Mouse (Mus musculus): ENCODE measurements at regions not wholly inside any gene's neighbourhood (a gene's known extent, or its start where the extent isn't known, plus 50 kb on each side); places are given as distances from the start of the nearest gene placed in this dataset.

DNA sequence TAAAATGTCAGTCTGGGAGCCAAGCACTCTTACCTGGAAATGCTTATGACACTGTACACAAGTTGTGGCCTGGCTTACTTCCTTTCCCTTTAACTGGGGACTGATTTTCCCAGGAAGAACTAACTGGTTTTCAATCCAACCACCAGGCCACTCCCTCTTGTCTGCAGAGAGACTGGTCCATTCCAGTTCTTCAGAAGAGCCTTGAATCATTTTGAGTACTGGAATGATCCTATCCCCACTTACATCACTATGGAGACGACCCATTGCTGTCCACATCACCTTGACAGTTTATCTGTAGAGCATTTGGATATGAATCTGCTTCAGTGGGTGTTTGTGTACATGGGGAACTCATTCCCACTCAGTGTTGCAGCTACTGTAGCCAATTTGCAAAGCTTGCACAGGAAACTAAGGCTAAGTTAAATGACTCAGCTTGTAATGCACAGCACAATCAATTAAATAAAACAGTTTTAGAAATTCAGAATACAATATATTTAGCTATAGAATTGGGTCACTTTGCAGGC lies 121.7 kb upstream of the Prep start:
- DNase-seq (ENCODE audit: low spot score): no peak

DNA sequence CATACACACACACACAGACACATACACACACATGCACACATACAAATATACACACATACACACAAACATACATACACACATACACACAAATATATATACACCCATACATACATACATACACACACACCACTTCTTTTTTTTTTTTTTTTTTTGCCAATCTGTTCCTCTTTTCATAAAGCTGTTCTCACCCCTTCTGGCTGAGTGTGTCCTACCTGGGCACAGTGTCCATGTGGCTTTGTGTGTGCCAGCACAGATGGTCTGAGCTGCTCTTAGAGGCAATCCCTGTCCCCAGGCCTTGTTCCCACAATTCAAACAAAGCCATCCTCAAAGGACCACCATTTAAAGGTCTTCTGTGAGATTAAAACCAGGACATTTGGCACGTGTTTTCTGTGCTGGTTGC lies 127.6 kb upstream of the Prep start:
- no peak for DNase-seq (ENCODE audit: low spot score)

DNA sequence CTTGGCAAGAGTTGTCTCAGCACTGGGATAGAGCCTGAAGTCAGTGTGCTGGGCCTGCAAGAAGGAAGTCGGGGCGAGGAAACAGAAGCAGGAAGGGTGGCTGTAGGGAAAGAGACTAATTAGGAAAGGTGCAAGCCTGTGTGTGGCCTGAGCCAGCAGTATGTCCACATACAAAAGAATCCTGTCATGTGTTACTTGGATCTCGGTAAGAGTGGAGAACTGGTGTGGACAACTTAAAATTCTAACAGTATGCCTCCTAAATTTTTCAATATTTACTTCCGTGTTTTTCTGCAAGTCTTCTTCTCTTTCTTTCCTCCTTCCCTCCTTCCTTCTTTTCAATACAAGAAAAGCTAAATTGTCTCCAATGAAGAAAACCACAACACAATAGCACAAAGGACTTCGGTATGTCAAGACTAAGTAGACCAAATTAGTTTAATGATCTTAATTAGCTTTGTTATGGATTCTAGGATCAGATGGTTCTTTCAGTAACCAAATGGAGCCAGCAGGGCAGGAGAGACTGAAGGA lies 130.0 kb upstream of the Prep start:
- DNase-seq (ENCODE audit: low spot score): no peak

DNA sequence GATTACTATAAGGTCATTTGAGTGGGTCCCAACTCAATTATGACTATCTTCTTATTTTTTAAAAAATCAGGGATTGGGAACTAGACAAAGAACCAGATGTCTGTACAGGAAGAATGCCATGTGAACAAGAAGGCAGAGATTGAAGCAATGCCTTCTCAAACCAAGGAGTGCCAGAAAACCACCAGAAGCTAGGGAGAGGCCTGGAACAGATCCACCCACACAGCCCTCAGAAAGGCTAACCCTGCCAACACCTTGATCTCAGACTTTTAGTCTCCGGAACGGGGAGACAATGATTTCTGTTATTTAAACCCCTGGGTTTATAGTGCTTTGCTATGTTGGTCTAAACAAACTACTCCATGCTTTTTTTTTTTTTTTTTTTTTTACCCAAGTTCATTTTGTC lies 136.2 kb upstream of the Prep start:
- no peak for DNase-seq (ENCODE audit: low spot score)

DNA sequence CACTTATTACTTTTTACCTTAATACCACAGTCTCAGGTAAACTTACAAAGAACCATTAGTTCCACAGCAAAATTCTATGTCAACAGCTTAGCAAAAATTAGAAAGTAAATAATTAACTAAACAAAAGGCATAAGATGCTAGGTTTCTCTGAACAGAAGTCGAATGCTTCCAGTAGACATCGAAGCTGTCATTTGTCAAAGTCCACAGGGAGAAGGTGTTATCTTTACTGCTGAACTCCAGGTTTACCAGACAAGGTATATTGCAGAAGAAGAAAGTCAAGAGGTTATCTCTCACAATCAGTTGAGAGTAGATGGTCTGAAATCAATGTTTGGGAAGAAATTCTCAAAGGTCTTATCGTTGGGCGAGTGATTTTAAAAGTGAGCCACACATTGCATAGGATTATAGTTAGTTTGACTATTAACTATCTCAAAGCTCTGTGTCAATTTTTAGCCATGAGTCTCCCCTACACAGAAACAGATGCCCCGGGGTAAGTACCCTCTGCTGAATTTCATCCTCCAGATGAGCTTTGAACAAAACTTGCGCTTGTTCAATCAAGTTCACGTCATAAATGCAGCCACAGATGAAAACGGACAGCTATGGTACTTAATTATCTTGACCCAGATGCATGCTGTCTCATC lies 153.1 kb upstream of the Prep start:
- no peak for DNase-seq (ENCODE audit: low spot score)

DNA sequence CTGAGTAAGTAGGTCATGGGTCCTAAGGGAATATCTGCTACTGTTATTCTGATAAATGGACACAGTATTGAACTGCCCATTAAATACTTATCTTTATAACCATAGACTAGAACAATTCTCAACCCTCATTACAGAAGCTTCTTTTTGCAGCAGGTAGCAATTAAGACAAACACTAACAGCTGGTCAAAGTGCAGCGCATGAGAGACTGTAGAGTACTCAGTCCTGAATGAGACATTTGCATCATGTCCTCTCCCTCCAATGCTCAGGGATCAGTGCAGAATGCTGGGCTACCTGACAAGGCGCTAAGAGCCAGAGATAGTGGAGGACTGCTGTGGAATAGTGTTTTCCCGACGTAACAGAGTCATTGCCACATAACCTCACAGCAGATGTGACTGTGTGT lies 162.5 kb upstream of the Prep start:
- DNase-seq (ENCODE audit: low spot score): no peak

DNA sequence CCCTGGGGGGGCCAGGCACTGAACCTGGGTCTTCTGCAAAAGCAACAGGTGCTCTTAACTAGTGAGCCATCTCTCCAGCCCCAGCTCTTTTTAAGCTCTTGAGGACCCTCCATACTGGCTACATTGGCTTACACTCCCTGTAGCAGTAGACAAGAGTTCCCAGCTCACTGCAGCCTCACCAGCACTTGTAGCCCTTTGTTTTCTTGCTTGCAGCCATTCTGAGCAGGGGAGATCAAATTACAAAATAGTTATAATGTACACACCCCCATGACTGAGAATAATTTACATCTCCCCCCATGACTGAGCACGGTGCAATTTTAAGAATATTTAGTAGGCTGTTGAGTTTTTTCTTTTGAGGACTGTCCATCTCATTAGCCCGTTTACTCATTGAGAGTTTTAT lies 165.8 kb upstream of the Prep start:
- no peak for DNase-seq (ENCODE audit: low spot score)

DNA sequence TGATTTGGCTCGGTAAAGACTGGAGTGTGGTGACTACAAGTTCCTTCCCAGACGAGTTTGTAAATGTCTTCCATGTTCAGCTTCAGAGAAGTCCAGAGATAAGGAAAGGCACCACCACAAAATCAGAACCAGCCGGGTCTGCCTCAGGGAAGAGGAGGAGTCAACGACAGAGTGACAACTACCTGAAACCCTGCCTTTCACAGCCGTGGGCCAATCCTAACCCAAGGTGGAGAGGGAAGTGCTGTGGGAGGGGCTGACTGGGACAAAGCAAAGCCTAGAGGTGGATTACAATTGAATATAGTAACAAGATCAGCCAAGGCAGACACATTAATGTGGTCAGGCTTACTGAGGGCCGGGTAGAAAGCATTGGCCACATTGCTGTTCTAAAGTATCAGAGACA lies 174.9 kb upstream of the Prep start:
- no peak for DNase-seq (ENCODE audit: low spot score)

DNA sequence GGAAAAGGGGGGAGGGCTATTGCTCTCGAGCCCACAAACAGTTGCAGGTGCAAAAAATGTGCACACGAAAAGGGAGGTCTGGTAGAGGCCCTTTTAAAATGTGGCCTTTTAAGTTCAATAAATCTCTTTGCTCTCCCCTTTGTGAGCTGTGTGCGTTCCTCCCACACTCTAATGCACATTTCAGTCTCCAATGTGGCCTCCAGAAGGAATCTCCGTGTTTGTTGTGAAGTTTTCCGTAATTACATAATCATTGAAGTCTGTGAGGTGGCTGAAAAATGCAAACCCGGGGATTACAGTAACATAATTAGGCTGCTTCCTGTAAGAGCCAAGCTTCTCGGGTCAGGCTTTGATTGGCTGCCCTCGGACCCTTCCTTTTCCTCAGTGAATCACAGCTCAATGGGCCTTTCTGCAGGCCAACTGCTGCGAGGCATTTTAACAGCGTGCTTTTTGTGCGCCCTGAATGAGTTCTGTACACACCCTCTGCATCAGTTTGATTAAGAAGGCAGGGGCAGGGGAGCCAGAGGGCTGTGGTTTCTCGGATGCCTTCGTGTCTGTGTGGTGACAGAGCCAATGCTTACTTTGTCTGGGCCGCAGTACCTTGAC lies 179.8 kb upstream of the Prep start:
- DNase-seq (ENCODE audit: low spot score): peak; percentile 58

DNA sequence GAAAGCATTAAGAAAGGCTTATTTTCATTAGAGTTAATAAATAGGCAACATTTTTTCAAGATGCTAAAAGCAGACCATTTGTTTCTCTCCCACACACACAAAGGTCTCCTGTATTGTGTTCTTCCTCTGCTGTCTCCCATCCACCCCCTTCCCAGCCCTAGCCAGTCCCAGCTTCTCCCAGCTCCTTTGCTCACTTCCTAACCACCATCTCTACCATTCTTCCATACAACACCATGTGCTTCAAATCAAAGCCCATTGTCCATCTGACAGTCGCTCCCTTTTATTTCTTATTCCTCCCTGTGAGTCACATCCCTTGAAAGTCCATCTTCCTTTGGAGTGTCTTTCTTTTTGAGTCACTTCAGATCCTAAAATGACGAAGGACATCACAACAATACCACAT lies 185.0 kb upstream of the Prep start:
- DNase-seq (ENCODE audit: low spot score): no peak

DNA sequence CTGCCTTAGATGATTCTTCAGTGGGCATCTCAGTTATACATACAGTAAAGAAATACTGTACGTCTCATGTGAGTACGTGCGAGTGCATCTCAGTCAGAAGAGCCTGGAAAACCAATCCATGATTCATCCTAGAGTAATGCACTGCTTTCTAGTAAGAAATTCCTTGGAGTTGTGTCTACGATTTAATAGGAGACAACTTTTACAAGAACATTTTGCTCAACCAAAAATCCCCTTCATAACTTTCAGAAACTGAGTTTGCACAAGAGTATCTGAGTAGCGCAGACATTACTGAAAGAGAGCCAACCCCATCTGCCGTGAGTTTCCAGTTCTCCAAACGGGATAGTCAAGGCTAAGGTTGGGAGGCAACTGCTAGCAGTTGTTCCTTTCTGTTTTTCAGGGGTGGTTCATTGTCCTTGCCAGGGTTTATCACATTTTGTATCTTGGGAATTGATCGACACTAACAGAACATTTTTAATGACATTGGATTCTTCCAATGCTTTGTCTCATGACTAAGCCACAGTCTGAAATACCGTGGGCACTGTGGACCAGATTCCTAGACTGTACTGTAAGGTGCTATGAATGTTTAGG lies 189.8 kb upstream of the Prep start:
- no peak for DNase-seq (ENCODE audit: low spot score)

DNA sequence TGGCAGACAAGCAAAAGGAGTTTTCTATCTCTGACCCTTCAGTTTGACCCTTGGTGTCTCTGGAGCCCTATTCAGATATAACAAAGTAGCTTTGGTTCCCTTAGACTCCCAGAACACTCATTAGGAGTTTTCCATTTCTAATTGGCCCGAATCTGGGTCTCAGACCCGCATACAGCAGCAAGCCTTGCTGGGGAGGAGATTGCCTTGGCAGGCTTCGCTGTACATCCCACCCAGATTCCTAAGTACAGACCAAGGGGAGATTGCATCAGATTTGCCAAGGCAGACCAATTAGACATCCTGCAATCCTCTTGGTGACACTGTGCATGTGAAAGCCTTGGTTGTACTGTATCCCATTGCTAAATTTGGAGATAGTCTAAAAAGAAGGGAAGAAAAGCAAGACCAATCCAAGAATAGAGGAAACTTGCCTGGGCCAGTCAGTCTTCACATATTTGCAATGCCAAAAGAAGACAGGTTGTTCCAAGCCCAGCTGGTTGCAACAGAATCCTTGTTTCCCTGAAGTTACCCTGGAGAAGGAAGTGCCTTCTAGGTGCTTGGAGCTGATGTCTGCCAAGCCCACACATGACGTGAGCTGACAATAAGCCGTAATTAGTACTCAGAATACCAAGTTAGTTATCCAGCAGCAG lies 193.2 kb upstream of the Prep start:
- DNase-seq (ENCODE audit: low spot score): peak; percentile 19

DNA sequence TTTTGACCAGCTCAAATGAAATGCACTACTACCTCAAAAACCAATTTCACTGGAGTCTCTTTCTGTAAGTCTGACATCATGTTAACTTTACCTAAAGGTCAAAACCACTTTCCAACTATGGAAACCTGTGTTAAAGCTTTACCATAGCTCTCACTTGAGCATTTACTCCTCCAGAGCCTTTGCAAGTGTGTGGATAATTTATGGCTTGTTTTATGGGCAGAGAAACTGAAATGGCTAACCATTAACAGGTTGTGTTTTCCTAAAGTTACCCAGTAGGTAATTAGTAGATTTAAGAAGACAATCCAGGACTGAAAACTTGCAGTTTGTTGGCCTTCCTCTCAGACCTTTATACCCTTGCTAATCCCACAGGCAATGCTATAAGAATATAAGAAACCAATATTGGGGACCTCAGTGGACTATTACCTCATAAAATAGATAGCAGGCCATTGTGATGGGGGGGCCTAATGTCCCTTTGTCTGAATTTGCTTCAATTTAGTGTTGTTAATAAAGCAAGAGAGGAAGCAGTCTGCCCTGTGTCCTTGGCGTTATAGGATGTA lies 202.7 kb upstream of the Prep start:
- DNase-seq (ENCODE audit: low spot score): no peak

DNA sequence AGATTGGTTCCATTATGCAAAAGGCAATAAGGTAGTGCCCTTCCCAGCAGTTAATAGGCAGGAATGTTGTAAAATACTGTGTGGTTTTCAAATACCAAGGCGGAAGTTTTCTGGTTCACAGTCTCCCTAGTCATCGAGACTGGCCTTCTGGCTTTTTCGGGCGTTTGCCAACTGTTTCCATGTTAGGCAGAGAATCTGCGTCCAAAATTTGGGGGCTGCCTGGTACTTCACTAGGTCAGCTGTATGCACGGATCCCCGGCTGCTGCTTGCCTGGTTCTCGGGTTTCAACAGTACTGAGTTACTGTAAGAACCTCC lies 204.7 kb upstream of the Prep start:
- no peak for DNase-seq (ENCODE audit: low spot score)

DNA sequence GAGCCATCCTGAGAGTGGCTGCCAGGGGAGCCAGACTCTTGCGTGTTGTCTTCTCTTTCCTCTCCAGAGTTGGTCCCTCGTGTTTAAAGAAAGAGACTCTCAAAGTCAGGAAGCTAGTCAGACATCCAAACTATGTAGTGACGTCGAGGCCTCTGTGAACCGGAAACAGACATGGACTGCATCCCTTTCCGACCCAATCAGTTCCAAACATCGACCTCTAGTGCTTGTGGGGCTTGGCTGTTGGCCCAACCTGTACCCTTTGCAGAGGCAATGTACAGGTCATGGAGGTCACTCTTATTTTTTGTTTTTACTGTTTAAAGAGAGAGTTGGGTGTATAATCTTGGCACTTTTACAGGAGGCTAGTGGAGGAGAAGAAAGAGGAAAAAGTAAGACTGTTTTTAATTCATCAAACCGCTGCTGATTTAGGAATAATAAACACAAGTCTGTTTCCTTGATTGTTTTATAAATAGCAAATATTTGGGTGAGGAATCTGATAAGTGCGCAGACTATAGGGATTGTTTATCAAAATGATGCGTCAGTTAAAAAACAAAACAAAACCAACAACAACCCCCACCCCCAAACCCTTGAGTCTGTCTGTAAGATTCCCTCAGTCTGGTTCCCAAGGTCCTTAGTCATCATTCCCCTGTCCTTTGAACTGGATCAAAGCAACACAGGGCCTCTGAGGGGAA lies 205.2 kb upstream of the Prep start:
- no peak for DNase-seq (ENCODE audit: low spot score)

DNA sequence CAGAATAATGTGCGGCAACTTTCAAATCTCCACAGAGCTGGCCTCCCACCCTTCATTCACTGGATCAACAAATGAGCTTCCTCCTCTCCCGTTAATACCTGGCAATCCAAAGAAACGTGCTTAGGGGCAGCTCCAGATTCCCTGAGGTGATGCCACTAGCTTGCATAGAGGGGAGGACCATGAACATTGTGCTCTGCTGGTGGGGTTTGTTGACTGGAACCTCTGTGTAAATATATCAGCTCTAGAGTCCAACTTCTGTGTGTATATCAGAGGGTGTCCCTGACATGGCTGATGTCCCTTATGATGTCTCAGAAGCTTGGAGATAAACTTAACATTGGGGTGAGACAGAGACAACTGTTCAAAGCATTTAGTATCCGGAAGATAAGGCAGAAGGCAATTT lies 209.6 kb upstream of the Prep start:
- no peak for DNase-seq (ENCODE audit: low spot score)

DNA sequence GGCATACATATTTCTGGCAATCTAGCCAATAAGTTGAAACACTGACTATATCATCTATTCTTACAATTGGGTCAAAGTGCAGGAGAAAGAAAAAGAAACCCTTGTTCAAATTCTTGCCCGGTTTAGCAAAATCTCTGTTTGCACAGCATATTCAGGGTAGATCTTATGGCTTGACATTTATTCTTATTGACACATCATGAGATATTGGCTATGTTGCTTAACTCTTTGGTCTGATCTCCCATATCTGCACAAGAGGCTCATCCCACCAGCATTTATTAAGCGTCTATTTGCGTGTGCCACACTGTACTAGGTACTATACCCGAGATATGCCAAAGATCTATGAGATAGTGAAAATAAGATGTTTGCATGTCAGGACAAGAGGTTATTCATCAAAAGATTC lies 212.9 kb upstream of the Prep start:
- DNase-seq (ENCODE audit: low spot score): no peak

DNA sequence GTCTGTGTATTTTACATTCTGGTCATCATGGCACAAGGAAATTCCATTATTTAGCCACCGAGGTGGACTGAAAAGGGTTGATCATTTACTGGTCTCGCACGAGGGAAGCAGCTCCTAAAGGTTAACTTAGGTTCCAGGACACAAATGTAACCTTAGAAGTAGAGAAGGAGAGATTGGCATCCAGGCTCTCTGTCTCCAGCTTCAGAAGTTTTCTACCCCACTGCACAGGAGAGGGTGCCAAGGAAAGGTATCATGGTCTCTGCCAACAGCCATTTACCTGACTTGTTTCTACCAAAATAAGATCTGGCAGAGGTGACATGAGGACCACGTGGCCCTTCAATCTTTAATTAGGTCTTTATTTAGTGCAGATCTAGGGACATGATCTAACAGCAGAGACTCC lies 218.0 kb upstream of the Prep start:
- DNase-seq (ENCODE audit: low spot score): no peak

DNA sequence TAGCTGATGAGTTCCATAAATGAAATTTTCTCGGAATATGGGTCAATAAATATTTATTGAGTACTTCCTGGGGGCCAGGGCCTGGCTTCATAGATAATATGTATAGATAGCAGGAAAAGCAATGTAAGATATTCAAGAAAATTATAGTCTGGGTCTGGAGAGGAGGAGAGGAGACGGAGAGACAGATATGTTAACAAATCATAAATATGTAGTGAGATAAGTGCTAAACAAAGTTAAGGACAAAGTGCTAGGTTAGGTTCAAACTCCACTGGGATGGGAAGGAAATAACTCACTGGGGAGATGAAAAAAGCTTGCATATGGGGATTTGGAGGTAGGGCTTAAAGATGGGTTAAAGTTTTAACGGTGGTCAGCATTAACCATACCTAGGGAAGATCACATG lies 220.2 kb upstream of the Prep start:
- no peak for DNase-seq (ENCODE audit: low spot score)

DNA sequence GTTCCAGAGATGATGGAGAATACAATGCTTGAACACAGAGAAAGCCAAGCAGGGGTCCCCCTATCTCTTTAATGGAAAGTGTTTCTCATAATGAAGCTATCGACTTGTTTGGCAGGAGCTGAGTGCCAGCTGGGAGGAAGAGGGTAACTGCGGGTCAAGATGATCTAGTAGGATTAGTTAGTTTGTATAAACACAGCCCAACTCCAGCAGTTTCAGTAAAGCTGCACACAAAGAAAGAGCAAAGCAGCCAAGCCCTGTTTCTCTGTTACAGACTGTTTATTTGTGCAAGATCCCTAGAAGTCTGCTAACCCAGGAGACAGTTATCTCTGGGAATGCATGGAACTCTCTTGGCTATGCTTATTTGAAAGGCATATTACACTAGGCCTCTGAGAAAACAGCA lies 220.9 kb upstream of the Prep start:
- peak; percentile 29 for DNase-seq (ENCODE audit: low spot score)

DNA sequence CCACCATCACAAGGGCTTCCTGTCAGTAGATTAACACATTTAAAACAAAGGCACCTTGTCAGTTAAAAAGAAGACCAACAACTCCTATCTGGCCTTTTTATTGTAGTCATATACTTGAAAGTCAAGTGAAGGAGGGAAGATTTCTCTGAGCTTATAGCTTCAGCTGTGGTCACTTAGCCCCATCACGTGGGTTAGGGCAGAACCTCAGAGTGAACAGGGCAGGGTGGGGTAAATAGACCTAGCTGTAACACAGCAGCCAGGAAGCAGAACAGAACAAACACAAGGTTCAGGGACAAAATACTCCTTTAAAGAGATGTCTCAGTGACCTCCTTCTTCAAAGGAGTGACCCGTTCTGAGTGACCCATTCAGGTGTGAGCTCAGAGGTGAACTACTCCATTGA lies 226.6 kb upstream of the Prep start:
- no peak for DNase-seq (ENCODE audit: low spot score)

DNA sequence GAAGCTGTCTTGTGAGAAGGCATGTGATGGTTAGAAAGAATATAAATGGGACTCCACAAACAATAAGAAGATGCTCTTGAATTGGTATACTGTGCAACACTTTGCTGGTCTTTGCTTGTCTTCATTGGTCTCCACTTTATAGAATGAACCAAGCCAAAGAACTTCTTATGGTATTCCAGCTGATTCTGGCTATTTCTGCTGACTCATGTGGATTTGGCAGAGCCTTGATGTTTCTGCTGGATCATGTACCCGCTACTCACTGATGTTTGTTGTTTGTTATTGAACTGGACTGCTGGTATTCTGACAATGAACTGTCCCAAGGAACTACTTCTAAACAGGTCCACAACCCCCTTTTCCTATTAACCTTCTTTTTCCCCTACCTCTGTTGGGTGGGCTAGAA lies 234.5 kb upstream of the Prep start:
- DNase-seq (ENCODE audit: low spot score): no peak

Data from embryo, embryonic 10.5 days (tissue).